Mouse (Mus musculus): ENCODE measurements around the gene Efna4. TPM values are rescaled to one million over a fixed set of nuclear protein-coding genes. Genes with fewer than 3 reads are reported as not detected.

Efna4 gene
- polyA plus RNA-seq, 1 experiment from 2014 or later, result 20.0 TPM

- H3K9ac ChIP-seq, result no peak overlapping the region
- no peak overlapping the region for H3K27ac ChIP-seq
- 90% methylated on average over 31 of the region's 31 CpGs for WGBS
- no peaks in the 10 kb centered on the region for H3K36me3 ChIP-seq (replicated peaks)
- no peak overlapping the region for H3K4me3 ChIP-seq (replicated peaks)
- ATAC-seq (ENCODE audit: low FRiP score), result no peak
- H3K9me3 ChIP-seq, result no peaks in the 10 kb centered on the region
- H3K4me2 ChIP-seq, result no peak overlapping the region; the same call in 1 of the 2 replicates
- peaks cover 19% of the 10 kb centered on the region for H3K4me1 ChIP-seq
- no peaks in the 10 kb centered on the region for H3K27me3 ChIP-seq
These were observed 41.7 kb upstream of the Efna4 start for GRCm38 (mm10) chr3:89379388-89380131.

GRCm38 (mm10) chr3:89378394-89379067 lies 40.7 kb upstream of the Efna4 start:
- H3K27ac ChIP-seq, result peak overlapping the region; percentile 56; the same call in 1 of the 2 replicates
- no peaks in the 10 kb centered on the region for H3K36me3 ChIP-seq (replicated peaks)
- H3K4me1 ChIP-seq, result peaks cover 15% of the 10 kb centered on the region
- H3K9me3 ChIP-seq, result no peaks in the 10 kb centered on the region
- WGBS, result 1% methylated on average over 26 of the region's 29 CpGs
- ATAC-seq (ENCODE audit: low FRiP score), result peak; percentile 91
- H3K4me2 ChIP-seq, result peak overlapping the region; percentile 92
- peak overlapping the region; percentile 71 for H3K9ac ChIP-seq
- no peaks in the 10 kb centered on the region for H3K27me3 ChIP-seq
- peak overlapping the region; percentile 61 for H3K4me3 ChIP-seq (replicated peaks)

- Histone ChIP-seq H3K9me3 (no peaks in the 10 kb centered on the region), H3K27ac (no peak overlapping the region), H3K27me3 (no peaks in the 10 kb centered on the region), H3K4me2 (peak overlapping the region; percentile 92), H3K4me3 (replicated peaks) (0 out of 2 replicates have a peak overlapping the region, but pooled peaks have one; percentile 61), H3K36me3 (replicated peaks) (no peaks in the 10 kb centered on the region), H3K9ac (no peak overlapping the region), H3K4me1 (peaks cover 15% of the 10 kb centered on the region)
- no peak; the same call in none of the 2 replicates for ATAC-seq (ENCODE audit: low FRiP score)
- 63% methylated on average over 4 of the region's 4 CpGs for WGBS
These were observed 40.0 kb upstream of the Efna4 start for GRCm38 (mm10) chr3:89377831-89378230.

GRCm38 (mm10) chr3:89373581-89374231 lies 35.9 kb upstream of the Efna4 start:
- Histone ChIP-seq H3K4me1 (peaks cover 10% of the 10 kb centered on the region), H3K27me3 (no peaks in the 10 kb centered on the region), H3K9me3 (no peaks in the 10 kb centered on the region), H3K4me3 (replicated peaks) (no peak overlapping the region), H3K27ac (no peak overlapping the region), H3K4me2 (no peak overlapping the region), H3K9ac (no peak overlapping the region), H3K36me3 (replicated peaks) (no peaks in the 10 kb centered on the region)
- ATAC-seq (ENCODE audit: low FRiP score), result no peak
- WGBS, result 50% methylated on average over 5 of the region's 5 CpGs

GRCm38 (mm10) chr3:89367338-89367737 lies 29.5 kb upstream of the Efna4 start:
- H3K4me2 ChIP-seq, result no peak overlapping the region
- WGBS, result 78% methylated on average over 11 of the region's 11 CpGs
- no peaks in the 10 kb centered on the region for H3K9me3 ChIP-seq
- H3K4me1 ChIP-seq, result peaks cover 5% of the 10 kb centered on the region; the same call in 1 of the 2 replicates
- H3K4me3 ChIP-seq (replicated peaks), result no peak overlapping the region
- H3K27ac ChIP-seq, result no peak overlapping the region
- no peaks in the 10 kb centered on the region for H3K36me3 ChIP-seq (replicated peaks)
- 0 out of 2 replicates have a peak, but pooled peaks cover 10% of the 10 kb centered on the region for H3K27me3 ChIP-seq
- no peak for ATAC-seq (ENCODE audit: low FRiP score)
- H3K9ac ChIP-seq, result no peak overlapping the region

GRCm38 (mm10) chr3:89365486-89366414 lies 27.9 kb upstream of the Efna4 start:
- H3K27ac ChIP-seq, result no peak overlapping the region
- no peaks in the 10 kb centered on the region for H3K36me3 ChIP-seq (replicated peaks)
- 79% methylated on average over 20 of the region's 20 CpGs for WGBS
- peaks cover 5% of the 10 kb centered on the region; the same call in 1 of the 2 replicates for H3K4me1 ChIP-seq
- no peaks in the 10 kb centered on the region for H3K9me3 ChIP-seq
- H3K27me3 ChIP-seq, result 0 out of 2 replicates have a peak, but pooled peaks cover 10% of the 10 kb centered on the region
- no peak overlapping the region for H3K4me3 ChIP-seq (replicated peaks)
- no peak overlapping the region for H3K4me2 ChIP-seq
- no peak overlapping the region for H3K9ac ChIP-seq
- no peak for ATAC-seq (ENCODE audit: low FRiP score)

- 79% methylated on average over 11 of the region's 11 CpGs for WGBS
- Histone ChIP-seq H3K9me3 (no peaks in the 10 kb centered on the region), H3K4me1 (peaks cover 5% of the 10 kb centered on the region; the same call in 1 of the 2 replicates), H3K9ac (no peak within 1 kb of the TSS), H3K4me2 (no peak within 1 kb of the TSS), H3K27me3 (0 out of 2 replicates have a peak, but pooled peaks cover 10% of the 10 kb centered on the region), H3K27ac (no peak within 1 kb of the TSS), H3K4me3 (replicated peaks) (no peak within 1 kb of the TSS), H3K36me3 (replicated peaks) (no peaks in the 10 kb centered on the region)
- no peak for ATAC-seq (ENCODE audit: low FRiP score)
These were observed 27.3 kb upstream of the Efna4 start, which contains the start of gene Dcst1 for GRCm38 (mm10) chr3:89365153-89365485. Gene Dcst1, minus strand, starts transcription at chr3:89365253.

- Histone ChIP-seq H3K9ac (no peak overlapping the region), H3K36me3 (replicated peaks) (no peaks in the 10 kb centered on the region), H3K4me1 (peaks cover 5% of the 10 kb centered on the region; the same call in 1 of the 2 replicates), H3K4me3 (replicated peaks) (no peak overlapping the region), H3K4me2 (no peak overlapping the region), H3K27me3 (0 out of 2 replicates have a peak, but pooled peaks cover 10% of the 10 kb centered on the region), H3K27ac (no peak overlapping the region), H3K9me3 (no peaks in the 10 kb centered on the region)
- 54% methylated on average over 8 of the region's 8 CpGs for WGBS
- no peak for ATAC-seq (ENCODE audit: low FRiP score)
These were observed 26.8 kb upstream of the Efna4 start for GRCm38 (mm10) chr3:89364631-89365030.

- WGBS, result 81% methylated on average over 7 of the region's 7 CpGs
- no peak for ATAC-seq (ENCODE audit: low FRiP score)
- H3K4me1 ChIP-seq, result peaks cover 5% of the 10 kb centered on the region; the same call in 1 of the 2 replicates
- no peaks in the 10 kb centered on the region for H3K36me3 ChIP-seq (replicated peaks)
- H3K27ac ChIP-seq, result no peak within 1 kb of the TSS
- H3K9ac ChIP-seq, result peak within 1 kb of the TSS; percentile 4; the same call in 1 of the 2 replicates
- peaks cover 4% of the 10 kb centered on the region; the same call in 1 of the 2 replicates for H3K27me3 ChIP-seq
- H3K4me2 ChIP-seq, result no peak within 1 kb of the TSS
- H3K9me3 ChIP-seq, result no peaks in the 10 kb centered on the region
- H3K4me3 ChIP-seq (replicated peaks), result no peak within 1 kb of the TSS
These were observed 23.8 kb upstream of the Efna4 start, which contains the start of gene Dcst2 for GRCm38 (mm10) chr3:89361675-89362074. Gene Dcst2, plus strand, starts transcription at chr3:89361975.

GRCm38 (mm10) chr3:89360237-89360636 lies 22.4 kb upstream of the Efna4 start:
- Histone ChIP-seq H3K4me1 (peaks cover 6% of the 10 kb centered on the region; the same call in 1 of the 2 replicates), H3K27ac (no peak overlapping the region), H3K4me3 (replicated peaks) (no peak overlapping the region), H3K9me3 (no peaks in the 10 kb centered on the region), H3K4me2 (no peak overlapping the region), H3K36me3 (replicated peaks) (no peaks in the 10 kb centered on the region), H3K9ac (no peak overlapping the region), H3K27me3 (peaks cover 2% of the 10 kb centered on the region; the same call in 1 of the 2 replicates)
- ATAC-seq (ENCODE audit: low FRiP score), result no peak
- WGBS, result 85% methylated on average over 3 of the region's 3 CpGs

GRCm38 (mm10) chr3:89359630-89360029 lies 21.8 kb upstream of the Efna4 start:
- Histone ChIP-seq H3K27ac (no peak overlapping the region), H3K4me2 (no peak overlapping the region)
- 79% methylated on average over 6 of the region's 6 CpGs for WGBS

More at GRCm38 (mm10) chr3:89359630-89360029, 21.8 kb upstream of the Efna4 start:
- peaks cover 5% of the 10 kb centered on the region; the same call in 1 of the 2 replicates for H3K27me3 ChIP-seq
- H3K4me1 ChIP-seq, result peaks cover 5% of the 10 kb centered on the region; the same call in 1 of the 2 replicates
- H3K36me3 ChIP-seq (replicated peaks), result no peaks in the 10 kb centered on the region
- H3K4me3 ChIP-seq (replicated peaks), result no peak overlapping the region
- ATAC-seq (ENCODE audit: low FRiP score), result no peak
- no peak overlapping the region for H3K9ac ChIP-seq
- H3K9me3 ChIP-seq, result no peaks in the 10 kb centered on the region

Data from forebrain, embryonic 12.5 days (tissue).